ENCODE assay signal across 8 mouse cellular contexts in genomic region chr11:22584100-22584487, GRCm38 (mm10).
A peak's percentile ranks its signal among the peaks of the same experiment; 100 is the strongest.
DNase-seq lines count a peak whose midpoint lies in the region; ATAC-seq lines count a peak whose summit lies in the region.

No protein-coding gene starts in this region.

- peaks cover 23 to 26% of the 10 kb centered on the region in 2 experiments for H3K4me1 ChIP-seq in heart, embryonic 14.5 days (ENCODE audit: control insufficient read depth in 2 of 2, insufficient read depth in 2 of 2, low read length in 2 of 2)
- peaks cover 27% of the 10 kb centered on the region for H3K4me1 ChIP-seq in embryonic facial prominence, embryonic 13.5 days
- H3K4me1 ChIP-seq in hindbrain, embryonic 12.5 days, result peaks cover 32% of the 10 kb centered on the region
- peaks cover 34% of the 10 kb centered on the region for H3K4me1 ChIP-seq in midbrain, embryonic 13.5 days (replicated peaks)

- no peaks in the 10 kb centered on the region for H3K27me3 ChIP-seq in heart, embryonic 14.5 days (ENCODE audit: control insufficient read depth, insufficient read depth, low read length)
- H3K27me3 ChIP-seq in embryonic facial prominence, embryonic 13.5 days, result no peaks in the 10 kb centered on the region
- H3K27me3 ChIP-seq in hindbrain, embryonic 12.5 days, result no peaks in the 10 kb centered on the region
- no peaks in the 10 kb centered on the region for H3K27me3 ChIP-seq in midbrain, embryonic 13.5 days

- ATAC-seq in heart, embryonic 14.5 days (ENCODE audit: insufficient number of reproducible peaks, insufficient read depth, low FRiP score, low read depth), result no peak; the same call in 1 of the 2 replicates
- ATAC-seq in embryonic facial prominence, embryonic 13.5 days (ENCODE audit: insufficient number of reproducible peaks, insufficient read depth, low FRiP score, low TSS enrichment, low read depth), result no peak
- peak; percentile 79 for ATAC-seq in hindbrain, embryonic 12.5 days (ENCODE audit: low FRiP score)
- no peak; the same call in none of the 2 replicates for ATAC-seq in midbrain, embryonic 13.5 days
- ATAC-seq in CD4-positive, CD25-positive, alpha-beta regulatory T cell, adult 4 months, result no peak

- peak overlapping the region; percentile 6; the same call in 1 of the 2 replicates for H3K9ac ChIP-seq in heart, embryonic 14.5 days (ENCODE audit: low read length)
- peak overlapping the region; percentile 58; the same call in 1 of the 2 replicates for H3K9ac ChIP-seq in embryonic facial prominence, embryonic 13.5 days
- no peak overlapping the region for H3K9ac ChIP-seq in hindbrain, embryonic 12.5 days
- no peak overlapping the region for H3K9ac ChIP-seq in midbrain, embryonic 13.5 days (replicated peaks)

- WGBS in heart, embryonic 14.5 days, result 39% methylated on average over 5 of the region's 5 CpGs
- 29% methylated on average over 5 of the region's 5 CpGs for WGBS in embryonic facial prominence, embryonic 13.5 days
- 15% methylated on average over 5 of the region's 5 CpGs for WGBS in hindbrain, embryonic 12.5 days
- WGBS in midbrain, embryonic 13.5 days, result 25% methylated on average over 5 of the region's 5 CpGs

- peak overlapping the region; percentile 56 for H3K4me2 ChIP-seq in heart, embryonic 14.5 days (ENCODE audit: low read length)
- peak overlapping the region; percentile 57 for H3K4me2 ChIP-seq in embryonic facial prominence, embryonic 13.5 days
- H3K4me2 ChIP-seq in hindbrain, embryonic 12.5 days (replicated peaks), result peak overlapping the region; percentile 49
- peak overlapping the region; percentile 52 for H3K4me2 ChIP-seq in midbrain, embryonic 13.5 days (replicated peaks)

- no peak overlapping the region for H3K4me3 ChIP-seq in heart, embryonic 14.5 days (ENCODE audit: control insufficient read depth in 1 of 2, insufficient read depth in 1 of 2, low read depth in 1 of 2, low read length in 2 of 2)
- peak overlapping the region; percentile 21; the same call in 1 of the 2 replicates for H3K4me3 ChIP-seq in embryonic facial prominence, embryonic 13.5 days
- H3K4me3 ChIP-seq in hindbrain, embryonic 12.5 days, result no peak overlapping the region
- peak overlapping the region; percentile 19; the same call in 1 of the 2 replicates for H3K4me3 ChIP-seq in midbrain, embryonic 13.5 days (replicated peaks)

- H3K9me3 ChIP-seq in heart, embryonic 14.5 days (ENCODE audit: control insufficient read depth, low read length), result no peaks in the 10 kb centered on the region
- H3K9me3 ChIP-seq in embryonic facial prominence, embryonic 13.5 days, result no peaks in the 10 kb centered on the region
- no peaks in the 10 kb centered on the region for H3K9me3 ChIP-seq in hindbrain, embryonic 12.5 days (replicated peaks)
- no peaks in the 10 kb centered on the region for H3K9me3 ChIP-seq in midbrain, embryonic 13.5 days

- no peak for DNase-seq in heart, postnatal 4 days
- DNase-seq in layer of hippocampus, postnatal 25 days (ENCODE audit: extremely low spot score in 1 of 2, low spot score in 1 of 2), result no peak
- no peak for DNase-seq in thymus, postnatal 10 days (ENCODE audit: low spot score in 2 of 2)

- H3K27ac ChIP-seq in heart, embryonic 14.5 days (replicated peaks in 1 of 2; ENCODE audit: control insufficient read depth in 1 of 2, insufficient read depth in 1 of 2, low read depth in 2 of 2, low read length in 2 of 2), result no peak overlapping the region; a peak in 1 of 4 replicates
- H3K27ac ChIP-seq in embryonic facial prominence, embryonic 13.5 days, result peak overlapping the region; percentile 33; the same call in 1 of the 2 replicates
- peak overlapping the region; percentile 80 for H3K27ac ChIP-seq in hindbrain, embryonic 12.5 days
- peak overlapping the region; percentile 80 for H3K27ac ChIP-seq in midbrain, embryonic 13.5 days

- no peaks in the 10 kb centered on the region for H3K36me3 ChIP-seq in heart, embryonic 14.5 days (ENCODE audit: control insufficient read depth, insufficient read depth, low read length)
- no peaks in the 10 kb centered on the region for H3K36me3 ChIP-seq in embryonic facial prominence, embryonic 13.5 days
- H3K36me3 ChIP-seq in hindbrain, embryonic 12.5 days, result no peaks in the 10 kb centered on the region
- H3K36me3 ChIP-seq in midbrain, embryonic 13.5 days, result no peaks in the 10 kb centered on the region

Comparison
In these comparisons a context has a peak if more than half of its experiments do, and no peak if none do; other contexts are left out.
1. H3K27ac ChIP-seq: peak in embryonic facial prominence, embryonic 13.5 days (single experiment), hindbrain, embryonic 12.5 days (single experiment) and midbrain, embryonic 13.5 days (single experiment); none in heart, embryonic 14.5 days (0 of 2).
2. H3K4me3 ChIP-seq: peak in embryonic facial prominence, embryonic 13.5 days (single experiment) and midbrain, embryonic 13.5 days (single experiment); none in heart, embryonic 14.5 days (0 of 2) and hindbrain, embryonic 12.5 days (single experiment).
3. H3K9ac ChIP-seq: peak in heart, embryonic 14.5 days (single experiment) and embryonic facial prominence, embryonic 13.5 days (single experiment); none in hindbrain, embryonic 12.5 days (single experiment) and midbrain, embryonic 13.5 days (single experiment).
4. Peak in every context shown above with its lines, with median percentiles within 50 percentile points of each other: H3K4me2 ChIP-seq.